Mouse (Mus musculus) ovary, postnatal 14 days (tissue): ENCODE measurements around the gene Wdr73.
A peak's percentile ranks its signal among the peaks of the same experiment; 100 is the strongest.

Experiments
- DNase-seq: peaks from one replicate; pipeline ENCODE4 v3.0.0; 2022; ENCODE audit warnings: low spot score

Wdr73 gene

DNA sequence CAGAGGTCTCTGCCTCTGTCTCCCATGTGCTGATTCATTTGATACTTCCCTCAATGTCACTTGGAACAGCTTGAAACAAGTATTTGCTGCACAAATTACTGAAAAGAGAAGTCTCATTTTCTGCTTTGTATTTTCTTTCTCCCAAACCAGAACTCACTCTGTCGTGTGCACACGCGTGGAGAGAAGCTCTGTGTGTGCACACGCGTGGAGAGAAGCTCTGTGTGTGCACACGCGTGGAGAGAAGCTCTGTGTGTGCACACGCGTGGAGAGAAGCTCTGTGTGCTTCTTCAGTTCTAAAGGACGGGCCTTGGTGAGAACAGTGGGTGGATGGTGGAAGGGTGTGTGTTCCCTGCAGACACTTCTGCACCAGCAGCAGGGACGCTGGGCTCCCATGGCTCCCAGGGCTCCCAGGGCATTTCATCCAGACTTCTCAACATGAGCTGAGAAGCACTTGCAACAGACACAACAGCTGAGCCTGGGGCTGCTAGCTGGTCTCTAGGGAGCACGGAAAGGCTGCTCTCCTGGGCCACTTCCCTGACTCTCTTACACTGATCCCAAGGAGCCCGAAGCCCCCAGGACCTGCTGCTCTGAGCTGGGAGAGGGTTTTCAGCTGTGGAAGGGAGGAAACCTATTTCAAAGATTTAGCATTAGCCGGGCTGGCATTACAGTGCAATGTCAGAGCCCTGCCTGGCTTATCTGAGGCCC is 6.1 kb downstream of the Wdr73 start:
- no peak for DNase-seq

DNA sequence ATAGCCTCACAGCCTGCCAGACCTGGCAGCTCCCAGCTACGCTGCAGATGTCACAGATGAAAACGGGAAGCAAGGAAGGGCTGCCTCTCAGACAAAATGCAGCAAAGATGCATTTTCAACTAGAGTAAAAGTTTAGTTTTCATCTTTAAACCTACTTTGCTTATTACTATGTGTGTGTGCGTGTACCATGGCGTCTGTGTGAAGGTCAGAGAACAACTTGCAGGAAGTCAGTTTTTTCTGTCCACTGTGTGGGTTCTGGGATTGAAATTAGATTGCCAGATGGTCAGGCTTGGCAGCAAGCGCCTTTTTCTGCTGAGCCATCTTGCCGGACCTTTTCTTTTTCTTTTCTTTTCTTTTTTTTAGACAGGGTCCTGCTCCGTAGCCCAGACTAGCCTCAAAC is 6.9 kb downstream of the Wdr73 start:
- DNase-seq, result no peak

DNA sequence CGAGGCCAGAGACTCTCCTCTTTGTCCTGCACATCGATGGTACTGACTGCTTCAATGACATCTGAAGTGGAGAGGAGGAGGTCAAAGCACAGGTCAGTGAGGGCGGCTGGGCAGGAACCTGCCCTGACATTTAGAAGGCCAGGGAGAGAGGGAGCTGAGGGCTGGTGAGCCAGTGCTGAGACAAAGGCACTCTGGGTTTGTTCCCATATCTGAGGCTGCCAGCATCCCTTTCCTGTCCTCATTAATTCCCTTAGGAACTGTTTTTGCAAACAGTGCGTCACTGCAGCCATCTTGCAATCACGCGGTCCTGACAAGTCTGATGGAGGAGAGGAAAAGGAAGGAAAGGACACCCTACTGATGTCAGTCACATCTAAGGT is 7.3 kb downstream of the Wdr73 start:
- no peak for DNase-seq

DNA sequence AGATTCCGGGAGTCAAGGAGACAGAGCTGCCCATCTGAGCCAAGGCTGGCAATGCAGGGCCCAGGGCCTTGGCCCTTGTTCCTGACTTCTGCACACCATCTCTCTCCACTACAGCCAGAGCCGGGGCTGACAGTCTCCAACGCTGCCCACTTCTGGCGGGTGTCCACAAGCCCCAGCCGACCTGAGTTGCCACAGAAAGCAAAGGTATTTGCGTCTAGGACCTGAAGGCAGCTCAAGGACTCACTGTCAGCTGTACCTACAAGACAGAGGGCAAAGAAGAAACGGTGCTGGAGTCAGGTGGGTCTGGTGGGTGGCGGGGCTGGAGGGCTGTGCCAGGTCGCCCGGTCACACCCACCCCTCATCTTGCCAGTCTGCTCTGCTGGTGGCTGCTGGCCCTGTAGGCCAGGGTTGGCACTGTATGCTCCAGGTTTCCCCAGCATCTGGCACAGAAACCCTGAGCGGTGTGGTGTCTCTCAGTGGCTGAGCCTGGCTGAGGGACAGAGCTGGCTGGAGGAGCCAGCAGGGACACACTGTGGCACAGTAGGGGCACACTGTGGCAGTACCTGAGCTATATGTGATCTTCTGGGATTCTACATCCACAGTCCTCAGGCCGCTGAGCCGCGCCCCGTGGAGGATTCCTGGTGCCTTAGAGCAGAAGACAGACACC is 7.8 kb downstream of the Wdr73 start:
- no peak for DNase-seq

DNA sequence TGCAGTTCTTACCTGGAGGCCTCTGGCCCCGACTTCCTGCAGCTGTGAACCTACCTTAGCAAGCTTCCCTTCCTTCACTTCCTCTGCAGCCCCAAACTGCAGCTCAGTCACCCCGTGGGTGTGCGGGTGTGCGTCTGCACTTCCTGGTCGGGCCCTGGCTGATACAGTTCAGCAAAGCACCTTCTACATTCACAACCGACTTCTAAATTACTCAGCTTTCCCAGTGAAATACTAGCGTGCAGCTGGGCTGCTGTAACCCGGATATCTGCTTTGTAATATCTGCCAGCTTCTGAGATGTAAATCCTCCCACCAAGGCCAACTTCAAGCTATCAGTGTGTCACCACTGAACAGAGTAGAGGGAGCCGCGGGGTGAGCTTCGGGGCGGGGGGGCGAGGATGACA is 11.2 kb downstream of the Wdr73 start:
- no peak for DNase-seq

DNA sequence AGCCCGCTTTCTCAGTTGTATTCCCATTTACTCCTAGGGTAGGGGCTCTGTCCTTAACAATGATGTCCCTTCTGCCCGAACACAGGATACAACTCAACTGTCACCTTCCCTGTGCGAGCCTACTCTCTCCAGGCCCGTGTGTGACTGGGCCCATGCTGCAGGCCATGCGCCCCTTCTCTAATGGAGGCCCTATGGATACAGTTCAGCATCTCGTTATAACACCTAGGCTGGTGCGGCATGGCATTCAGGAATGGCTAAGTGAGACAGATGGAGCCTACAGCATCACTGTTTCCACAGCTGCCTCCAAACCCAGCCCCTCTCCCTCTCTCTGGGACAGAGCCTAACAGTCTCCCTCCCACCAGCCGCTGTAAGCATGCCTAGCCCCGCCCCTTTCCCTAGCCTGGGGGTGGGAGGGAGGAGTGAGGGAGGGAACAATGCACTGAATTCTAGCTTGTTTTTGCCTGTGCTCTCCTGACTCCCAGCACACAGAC is 12.0 kb downstream of the Wdr73 start:
- peak; percentile 45 for DNase-seq

DNA sequence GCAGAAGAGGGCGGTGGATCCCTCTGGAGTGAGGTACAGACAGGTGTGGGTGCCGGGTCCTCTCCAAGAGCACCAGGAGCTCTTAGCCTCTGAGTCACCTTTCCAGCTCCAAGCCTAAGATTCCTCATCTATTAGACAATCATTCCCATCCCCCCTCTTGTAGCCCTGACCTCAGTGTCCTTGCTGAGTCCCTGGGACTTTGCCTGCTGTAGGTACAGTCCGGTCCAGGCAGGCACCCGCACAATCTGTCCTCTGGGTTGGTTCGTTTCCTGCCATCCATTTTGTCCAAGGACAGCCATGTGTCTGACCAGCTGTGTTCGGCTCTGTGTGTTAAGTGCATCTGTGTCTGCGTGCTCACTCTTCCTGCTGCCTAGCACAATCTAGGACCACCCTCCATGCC is 12.5 kb downstream of the Wdr73 start:
- no peak for DNase-seq

DNA sequence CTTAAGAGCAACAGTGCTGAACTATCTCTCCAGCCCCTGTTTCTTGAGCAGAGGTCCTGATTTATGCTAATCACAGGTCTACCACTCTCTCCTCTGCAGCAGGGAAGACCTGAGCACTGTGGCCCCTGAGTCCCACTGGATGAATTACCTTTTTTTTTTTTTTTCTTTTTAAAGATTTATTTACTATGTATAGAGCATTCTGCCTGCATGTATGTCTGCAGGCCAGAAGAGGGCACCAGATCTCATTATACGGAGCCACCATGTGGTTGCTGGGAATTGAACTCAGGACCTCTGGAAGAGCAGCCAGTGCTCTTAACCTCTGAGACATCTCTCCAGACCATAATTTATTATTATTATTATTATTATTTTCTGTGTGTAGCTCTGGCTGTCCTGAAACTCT is 15.4 kb downstream of the Wdr73 start:
- DNase-seq, result no peak

DNA sequence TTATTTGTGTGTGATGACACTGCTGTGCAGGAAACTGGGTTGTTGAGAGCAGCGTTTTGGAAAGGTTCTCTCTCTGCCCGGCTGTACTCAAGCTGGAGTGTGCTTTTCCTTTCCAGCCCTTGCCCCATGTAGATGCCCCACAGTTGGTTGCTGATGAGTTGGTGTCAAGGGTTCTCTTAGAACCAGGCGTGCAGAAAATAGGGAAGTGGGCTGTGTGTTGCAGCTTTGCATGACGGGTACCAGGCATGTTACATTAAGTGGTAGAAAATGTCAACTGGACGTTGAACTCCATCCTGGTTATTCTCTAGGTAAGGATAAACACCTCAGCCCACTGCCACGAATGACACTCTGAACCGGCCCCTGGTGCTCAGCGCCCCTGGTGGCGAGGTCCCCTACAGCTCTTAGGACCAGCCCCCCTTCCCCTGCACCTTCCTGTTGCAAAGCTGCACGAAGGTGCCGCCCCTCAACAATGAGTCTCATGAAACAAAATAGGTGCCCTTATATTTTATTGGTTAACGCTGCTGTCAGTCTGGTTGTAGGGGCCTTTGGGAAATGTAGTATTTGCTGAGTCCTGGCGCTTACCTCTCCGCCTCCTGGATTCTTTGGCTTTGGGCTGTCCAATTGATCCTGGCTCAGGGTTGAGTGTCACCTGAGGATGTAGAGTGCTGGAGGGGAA is 18.1 kb downstream of the Wdr73 start:
- DNase-seq, result peak; percentile 29

DNA sequence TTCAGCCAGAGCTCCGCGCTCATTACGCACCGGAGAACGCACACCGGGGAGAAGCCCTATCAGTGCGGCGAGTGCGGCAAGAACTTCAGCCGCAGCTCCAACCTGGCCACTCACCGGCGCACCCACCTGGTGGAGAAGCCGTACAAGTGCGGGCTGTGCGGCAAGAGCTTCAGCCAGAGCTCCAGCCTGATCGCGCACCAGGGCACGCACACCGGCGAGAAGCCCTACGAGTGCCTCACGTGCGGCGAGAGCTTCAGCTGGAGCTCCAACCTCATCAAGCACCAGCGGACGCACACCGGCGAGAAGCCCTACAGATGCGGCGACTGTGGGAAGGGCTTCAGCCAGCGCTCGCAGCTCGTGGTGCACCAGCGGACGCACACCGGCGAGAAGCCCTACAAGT is 25.3 kb downstream of the Wdr73 start:
- no peak for DNase-seq

DNA sequence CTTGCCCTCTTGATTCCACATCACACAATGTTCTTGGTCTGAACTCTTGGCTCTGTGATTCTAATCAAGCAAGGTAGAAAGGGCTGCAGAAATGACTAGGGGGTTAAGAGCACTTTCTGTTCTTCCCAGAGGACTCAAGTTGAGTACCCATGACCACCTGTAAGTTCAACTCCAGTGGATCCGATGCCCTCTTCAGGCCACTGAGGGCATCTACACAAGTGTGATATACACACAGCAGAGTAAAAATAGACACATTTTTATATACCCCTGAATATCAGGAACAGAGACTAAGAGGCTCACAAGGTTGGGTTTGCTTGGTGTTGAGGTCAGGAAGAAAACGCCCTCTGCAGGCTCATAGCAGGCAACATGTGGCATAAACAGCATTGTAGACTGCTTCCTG is 27.4 kb downstream of the Wdr73 start:
- DNase-seq, result no peak

DNA sequence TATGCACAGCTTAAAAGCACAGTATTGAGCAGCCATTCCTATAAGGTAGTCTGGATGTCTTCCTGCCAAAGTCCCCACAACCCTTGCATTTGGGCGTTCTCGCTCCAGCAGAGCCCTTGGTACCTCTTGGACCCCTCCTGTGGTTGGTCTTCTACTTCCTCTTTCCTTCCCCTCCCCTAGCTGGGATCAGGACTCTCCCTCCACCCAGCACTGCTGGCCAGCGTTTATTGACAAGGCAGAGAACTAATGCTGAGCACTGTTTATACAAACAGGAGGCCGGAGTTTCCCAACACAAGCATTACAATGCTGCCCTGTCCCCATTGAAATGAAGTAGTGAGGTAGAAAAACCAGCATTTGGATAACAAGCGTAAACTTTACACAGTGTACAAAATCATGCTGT is 28.0 kb downstream of the Wdr73 start:
- DNase-seq, result no peak

DNA sequence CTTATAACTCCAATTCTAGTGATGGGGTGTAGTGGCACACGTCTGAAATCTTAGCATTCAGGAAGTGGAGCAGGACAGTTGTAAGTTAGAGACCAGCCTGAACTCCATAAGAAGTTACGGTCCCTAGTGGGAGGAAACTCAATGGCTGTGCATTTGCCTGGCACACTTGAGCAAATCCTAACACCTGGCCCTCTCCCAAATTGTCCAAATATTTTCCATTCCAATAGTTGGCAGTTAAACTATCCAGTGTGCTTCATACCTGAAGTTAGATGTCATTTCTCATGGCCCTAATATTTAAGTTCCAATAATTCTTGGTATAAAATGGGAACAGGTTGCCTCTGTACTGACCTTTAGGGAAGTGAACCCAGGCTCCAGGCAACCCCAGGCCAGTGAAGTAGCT is 32.4 kb downstream of the Wdr73 start:
- no peak for DNase-seq

DNA sequence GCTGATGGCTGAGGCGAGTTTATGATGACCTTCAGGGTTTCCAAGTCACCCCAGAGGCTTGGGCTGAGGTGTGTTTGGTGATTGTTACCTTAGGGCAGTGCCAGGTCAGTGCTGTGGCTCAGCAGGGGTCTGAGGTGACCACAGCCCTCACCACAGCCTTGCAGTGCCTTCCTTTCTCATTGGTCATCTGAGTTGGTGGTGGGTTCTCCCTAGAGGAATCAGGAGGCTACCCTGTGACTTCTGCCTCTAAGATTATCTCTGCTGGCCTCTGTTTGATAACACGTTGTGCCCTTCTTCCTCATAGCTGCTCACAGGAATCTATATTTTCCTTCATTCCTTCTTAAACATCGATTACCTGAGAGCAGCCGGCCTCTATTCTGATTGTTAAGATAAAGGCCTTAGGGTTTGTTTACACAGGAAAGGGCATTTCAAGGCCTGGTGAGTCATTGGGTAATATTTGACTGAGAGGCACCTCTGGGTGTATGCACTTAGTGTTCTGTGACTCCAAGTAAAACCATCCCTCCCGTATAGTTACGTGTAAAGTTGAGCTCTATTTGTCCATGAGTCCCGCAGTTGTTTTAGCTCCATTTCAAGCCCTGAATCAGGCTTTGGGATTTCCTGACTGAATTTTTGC is 34.4 kb downstream of the Wdr73 start:
- DNase-seq, result no peak

DNA sequence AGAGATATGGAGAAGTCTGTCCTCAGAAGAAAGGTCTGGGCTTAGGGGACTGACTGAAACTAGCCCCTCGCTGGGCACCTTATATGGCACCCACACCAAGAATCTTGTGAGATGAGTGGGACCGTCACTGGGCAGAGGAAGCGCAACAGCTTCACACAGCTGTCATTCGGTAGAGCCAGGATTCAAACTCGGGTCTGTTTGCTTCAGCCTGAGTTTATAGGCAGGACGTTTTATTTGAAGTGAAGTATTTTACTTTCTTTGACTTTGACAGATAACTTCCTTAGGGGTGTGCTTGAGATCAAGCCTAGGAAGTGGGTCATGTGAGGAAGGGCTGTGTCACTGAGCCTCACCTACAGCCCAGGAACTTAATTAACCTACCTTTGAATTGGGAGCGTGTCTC is 35.5 kb downstream of the Wdr73 start:
- no peak for DNase-seq

DNA sequence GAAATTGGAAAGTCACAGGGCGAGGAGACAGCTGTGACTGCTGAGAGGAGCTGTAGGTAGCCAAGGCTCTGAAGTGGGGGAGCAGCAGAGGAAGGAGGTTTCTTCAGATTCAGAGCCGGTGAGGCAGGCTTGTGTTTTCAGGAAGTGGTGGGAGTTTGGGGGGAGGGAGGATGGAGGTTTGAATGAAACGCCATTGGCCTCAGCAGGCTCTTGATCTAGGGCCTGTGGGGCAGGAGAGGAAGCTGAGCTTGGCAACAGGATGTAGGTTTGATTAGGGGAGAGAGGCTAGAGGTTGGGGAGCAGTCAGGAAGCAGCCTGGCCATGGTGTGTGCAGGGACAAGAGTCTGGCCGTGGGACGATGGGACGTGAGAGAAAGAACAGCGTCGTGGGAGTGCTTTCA is 36.2 kb downstream of the Wdr73 start:
- no peak for DNase-seq

DNA sequence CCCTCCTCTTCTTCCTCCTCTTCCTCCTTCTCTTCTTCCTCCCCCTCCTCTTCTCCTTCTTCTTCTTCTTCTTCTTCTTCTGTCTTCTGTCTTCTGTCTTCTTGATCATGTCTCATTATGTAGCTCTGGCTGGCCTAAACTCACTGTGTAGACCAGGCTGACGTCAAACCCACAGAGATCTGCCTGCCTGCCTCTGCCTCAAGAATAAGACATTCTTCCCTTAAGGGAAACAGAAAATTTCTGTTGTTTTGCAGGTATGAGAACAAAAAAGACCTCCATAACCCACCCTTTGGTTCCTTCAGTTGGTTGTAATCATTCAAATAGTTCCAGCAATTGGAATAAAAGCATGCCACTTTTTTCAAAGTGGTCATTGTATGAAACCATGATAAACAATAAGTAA is 36.9 kb downstream of the Wdr73 start:
- DNase-seq, result no peak

DNA sequence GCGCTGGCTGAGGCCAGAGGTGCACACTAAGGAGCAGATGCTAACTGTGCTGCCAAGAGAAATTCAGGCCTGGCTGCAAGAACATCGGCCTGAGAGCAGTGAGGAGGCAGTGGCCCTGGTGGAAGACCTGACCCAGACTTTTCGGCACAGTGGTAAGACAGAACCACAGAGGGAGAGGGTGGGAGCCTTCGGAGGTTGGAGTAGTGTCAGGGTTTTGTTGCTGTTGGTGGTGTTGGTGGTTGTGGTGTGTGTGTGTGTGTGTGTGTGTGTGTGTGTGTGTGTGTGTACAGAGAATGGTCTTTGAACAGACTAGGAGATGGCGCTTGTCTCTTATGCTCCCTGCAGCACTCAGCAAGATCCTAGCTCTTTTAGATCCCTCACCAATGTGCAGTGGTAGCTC is 37.5 kb downstream of the Wdr73 start:
- DNase-seq, result no peak

DNA sequence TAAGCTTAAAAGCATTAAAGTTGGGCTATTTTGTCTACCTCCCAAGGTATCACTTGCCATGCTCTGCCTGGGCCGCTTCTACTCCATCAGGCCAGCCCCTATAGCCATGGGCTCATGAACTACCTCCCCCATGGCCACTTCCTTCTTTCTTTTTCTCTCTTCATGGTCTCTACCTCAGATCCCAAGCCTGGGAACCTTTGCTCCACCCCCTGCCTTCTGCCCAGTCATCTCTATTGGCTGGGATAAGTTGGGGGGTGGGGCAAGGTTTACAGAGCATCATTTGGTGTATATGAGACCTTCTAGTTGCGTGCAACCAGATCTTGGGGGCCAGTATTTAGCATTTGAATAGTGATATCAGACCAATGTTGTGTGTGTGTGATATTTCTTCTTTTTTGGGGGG is 38.6 kb downstream of the Wdr73 start:
- no peak for DNase-seq

DNA sequence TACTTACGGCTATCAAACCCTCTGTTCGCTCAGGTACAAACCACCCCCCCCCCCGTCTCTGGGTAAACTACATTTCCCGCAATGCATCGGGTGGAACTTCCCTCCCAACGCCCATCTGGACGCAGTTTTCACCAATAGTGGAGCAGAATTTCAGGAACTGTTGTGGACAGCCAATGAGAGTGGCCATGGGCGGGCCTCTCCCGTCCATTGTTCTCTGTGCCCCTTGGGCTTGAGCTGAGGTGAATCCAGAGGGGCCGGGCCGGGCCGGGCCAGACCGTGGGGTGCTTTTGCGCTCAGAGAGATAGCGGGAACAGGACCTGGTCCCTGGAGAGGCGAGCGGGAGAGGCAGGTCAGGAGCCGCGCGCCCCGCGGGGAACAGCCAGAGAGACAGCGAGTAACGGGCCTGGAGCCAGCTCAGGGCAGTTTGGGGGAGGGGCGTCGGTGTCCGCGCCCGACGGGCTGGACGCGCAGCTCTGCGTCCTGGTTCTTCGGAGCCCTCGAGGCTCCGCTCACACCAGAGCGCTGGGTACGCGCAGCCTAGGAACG is 40.3 kb downstream of the Wdr73 start, which contains the start of gene Zscan2:
TSS of gene Zscan2 (plus strand) at position 192 of the 546 bp plus-strand sequence.
- peak; percentile 73 for DNase-seq

DNA sequence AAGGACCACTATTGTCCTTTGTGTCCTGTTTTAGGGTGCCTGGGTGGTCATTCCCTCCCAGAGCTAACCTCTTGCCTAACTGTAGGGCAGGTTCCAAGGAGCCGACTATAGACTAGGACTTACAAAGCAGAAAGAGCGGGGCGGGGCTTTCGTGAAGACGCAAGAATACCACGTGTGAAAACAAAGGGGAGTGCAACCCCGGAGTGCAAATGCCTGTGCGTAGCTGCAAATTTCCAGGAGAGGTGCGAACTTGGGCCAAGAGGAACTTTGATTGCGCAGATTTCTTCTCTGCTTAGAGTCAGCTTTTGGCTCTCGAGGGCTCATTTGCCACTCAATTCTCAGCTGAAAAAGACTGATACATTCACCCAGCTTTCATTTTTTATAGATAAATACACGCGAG is 40.8 kb downstream of the Wdr73 start:
- peak; percentile 36 for DNase-seq

DNA sequence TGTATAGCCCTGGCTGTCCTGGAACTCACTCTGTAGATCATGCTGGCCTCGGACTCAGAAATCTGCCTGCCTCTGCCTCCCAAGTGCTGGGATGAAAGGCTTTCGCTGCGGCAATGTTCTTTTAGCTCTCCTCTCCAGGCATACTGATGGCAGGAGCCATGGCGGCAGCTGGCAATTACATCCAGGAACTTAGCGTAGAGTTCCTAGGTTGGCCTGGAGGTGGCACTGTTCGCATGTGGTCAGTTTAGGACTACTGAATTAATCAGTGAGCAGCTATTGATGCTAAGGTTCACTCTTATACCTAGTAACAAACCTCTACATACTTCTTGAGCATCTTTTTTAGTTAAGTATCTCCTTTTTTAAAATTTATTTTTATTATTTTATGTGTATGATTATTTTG is 43.9 kb downstream of the Wdr73 start:
- peak; percentile 73 for DNase-seq

DNA sequence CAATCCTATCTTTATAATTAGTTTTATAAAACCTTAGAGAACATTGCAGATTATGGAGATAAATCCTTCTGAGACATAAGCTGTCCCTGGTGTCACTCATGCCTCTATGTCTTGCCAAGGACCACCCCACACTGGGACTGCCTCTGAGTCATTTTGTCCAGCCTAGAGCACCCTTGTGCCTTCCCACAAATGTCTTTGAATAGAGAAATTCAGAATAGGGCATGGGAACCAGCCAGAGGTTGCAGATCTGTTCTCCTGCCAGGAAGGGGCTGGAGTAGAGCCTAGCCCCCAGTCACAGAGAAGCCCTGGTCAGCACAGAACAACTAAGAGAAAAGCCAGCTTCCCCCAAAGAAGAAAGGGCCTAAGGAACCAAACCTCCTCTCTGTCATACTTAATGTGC is 45.8 kb downstream of the Wdr73 start:
- no peak for DNase-seq
